Mouse (Mus musculus) E14TG2a.4 (cell line): ENCODE data around the gene Tas2r106.

ENCODE experiments used
- H3K27me3 ChIP-seq: 2 replicates; pipeline ENCODE4 v1.6.1; 2014; ENCODE audit warnings: low read length, control low read depth; ENCODE audit not compliant: insufficient read depth
- H3K36me3 ChIP-seq: 2 replicates; pipeline ENCODE4 v1.6.1; 2014; ENCODE audit warnings: low read length, control low read depth; ENCODE audit not compliant: insufficient read depth
- H3K4me1 ChIP-seq: replicated peaks from 2 replicates; pipeline ENCODE4 v1.6.1; 2014; ENCODE audit warnings: low read depth, low read length, control low read depth
- H3K4me3 ChIP-seq: replicated peaks from 2 replicates; pipeline ENCODE4 v1.5.1; 2014; ENCODE audit warnings: mild to moderate bottlenecking, low read length
- H3K9me3 ChIP-seq: 2 replicates; pipeline ENCODE4 v1.6.1; 2014; ENCODE audit warnings: low read length, control low read depth
- CTCF ChIP-seq: conservative IDR thresholded peaks from 2 replicates; pipeline ENCODE4 v1.5.1; 2014; ENCODE audit warnings: low read length
- NANOG ChIP-seq: IDR thresholded peaks from 2 replicates; pipeline ENCODE4 v1.6.1; 2014; ENCODE audit warnings: borderline replicate concordance, low read length, mixed read lengths
- POU5F1 ChIP-seq: IDR thresholded peaks from 2 replicates; pipeline ENCODE4 v1.6.1; 2014; ENCODE audit warnings: low read length, borderline replicate concordance

Gene Tas2r106

DNA sequence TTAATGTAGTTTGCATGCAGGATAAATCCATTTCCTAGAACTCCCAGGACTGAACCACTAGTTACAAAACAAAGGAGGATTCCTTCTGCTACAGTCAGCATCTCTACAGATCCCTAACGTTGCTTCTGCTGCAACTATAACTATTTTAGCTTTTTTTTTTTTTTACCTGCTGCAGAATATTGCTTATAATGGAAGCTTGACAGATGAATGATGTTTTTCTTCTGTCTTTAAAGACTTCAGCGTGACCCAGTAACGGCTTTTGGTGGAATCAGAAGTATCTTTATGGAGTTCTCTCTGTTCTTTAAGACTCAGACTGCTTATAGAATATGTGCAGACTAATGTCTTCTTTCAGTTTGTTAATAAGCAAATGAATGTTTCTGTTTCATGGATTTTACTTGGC is at the start of gene Tas2r106:
TSS of gene Tas2r106 (minus strand) at position 101 of the 400 bp plus-strand sequence.
- no peak within 1 kb of the TSS for H3K4me3 ChIP-seq
- H3K27me3 ChIP-seq = no peaks in the 10 kb centered on the region
- H3K9me3 ChIP-seq = no peaks in the 10 kb centered on the region
- no peak for TF ChIP-seq CTCF
- TF ChIP-seq NANOG = no peak
- TF ChIP-seq POU5F1 = no peak
- H3K36me3 ChIP-seq = no peaks in the 10 kb centered on the region
- no peaks in the 10 kb centered on the region for H3K4me1 ChIP-seq

DNA sequence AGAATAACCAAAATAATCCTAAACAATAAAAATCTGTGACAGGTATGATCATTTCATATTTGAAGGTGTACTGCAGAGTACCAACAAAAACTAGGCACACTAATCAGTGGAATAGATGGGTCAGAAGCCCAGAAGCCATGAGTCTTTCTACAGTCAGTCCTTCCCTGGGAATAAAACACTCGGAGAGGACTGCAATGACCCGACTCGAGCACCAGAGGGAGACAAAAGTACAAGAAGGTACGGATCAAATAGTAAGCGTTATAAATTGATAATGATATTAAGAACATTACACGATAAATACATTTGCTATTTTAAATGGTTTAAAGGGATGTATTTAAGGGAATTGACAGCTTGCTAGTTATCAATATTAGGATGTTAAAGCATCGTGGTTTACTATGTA is 34.1 kb upstream of the Tas2r106 start:
- Histone ChIP-seq H3K27me3 (no peaks in the 10 kb centered on the region), H3K9me3 (peaks cover 10% of the 10 kb centered on the region), H3K4me1 (no peaks in the 10 kb centered on the region), H3K4me3 (no peak overlapping the region), H3K36me3 (no peaks in the 10 kb centered on the region)
- no peak for TF ChIP-seq POU5F1
- TF ChIP-seq CTCF = peak; percentile 80

DNA sequence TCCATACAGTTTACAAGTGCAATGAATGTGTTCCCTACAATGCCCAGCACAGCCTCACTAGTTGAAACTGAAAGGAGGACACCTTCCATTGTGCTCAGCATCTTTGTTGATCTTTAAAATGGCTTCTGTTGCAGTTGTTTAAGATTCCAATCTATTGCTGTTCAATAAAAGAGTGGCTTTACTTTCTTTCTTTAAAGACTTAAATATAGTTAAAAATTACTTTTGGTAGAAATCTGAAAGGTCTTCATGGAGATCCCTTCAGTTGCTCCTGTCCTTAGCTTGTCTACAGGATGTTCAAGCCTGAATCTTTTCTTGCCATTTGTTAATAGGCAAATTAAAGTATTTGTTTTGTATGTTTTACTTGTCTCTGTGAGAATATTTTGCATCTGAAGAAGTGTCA is 11.3 kb upstream of the Tas2r106 start, which contains the start of gene Tas2r114:
TSS of gene Tas2r114 (minus strand) at position 101 of the 400 bp plus-strand sequence.
- H3K9me3 ChIP-seq = no peaks in the 10 kb centered on the region
- no peak within 1 kb of the TSS for H3K4me3 ChIP-seq
- no peaks in the 10 kb centered on the region for H3K36me3 ChIP-seq
- TF ChIP-seq CTCF = no peak
- TF ChIP-seq NANOG = no peak
- TF ChIP-seq POU5F1 = no peak
- no peaks in the 10 kb centered on the region for H3K27me3 ChIP-seq
- H3K4me1 ChIP-seq = no peaks in the 10 kb centered on the region

DNA sequence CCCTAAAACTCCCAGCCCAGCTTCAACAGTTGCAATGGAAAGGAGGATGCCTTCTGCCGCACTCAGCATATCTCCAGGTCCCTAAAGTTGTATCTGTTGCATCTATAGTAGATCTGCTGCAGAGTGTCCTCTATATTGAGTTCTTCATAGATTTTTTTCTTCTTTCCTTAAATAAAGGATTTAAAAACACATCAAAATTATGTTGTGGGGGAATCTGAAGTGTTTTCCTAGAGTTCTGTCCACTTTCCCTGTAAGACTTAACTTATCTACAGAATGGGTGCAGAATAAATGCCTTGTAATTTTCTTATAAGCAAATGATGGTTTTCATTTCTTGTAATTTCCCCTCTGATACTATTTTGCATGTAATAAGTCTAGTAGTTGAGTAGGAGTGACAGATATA is 8.7 kb upstream of the Tas2r106 start, which contains the start of gene Tas2r105:
TSS of gene Tas2r105 (minus strand) at position 101 of the 400 bp plus-strand sequence.
- no peak within 1 kb of the TSS for H3K4me3 ChIP-seq
- TF ChIP-seq POU5F1 (no peak), NANOG (no peak), CTCF (no peak)
- no peaks in the 10 kb centered on the region for H3K36me3 ChIP-seq
- H3K27me3 ChIP-seq = no peaks in the 10 kb centered on the region
- no peaks in the 10 kb centered on the region for H3K4me1 ChIP-seq
- no peaks in the 10 kb centered on the region for H3K9me3 ChIP-seq

DNA sequence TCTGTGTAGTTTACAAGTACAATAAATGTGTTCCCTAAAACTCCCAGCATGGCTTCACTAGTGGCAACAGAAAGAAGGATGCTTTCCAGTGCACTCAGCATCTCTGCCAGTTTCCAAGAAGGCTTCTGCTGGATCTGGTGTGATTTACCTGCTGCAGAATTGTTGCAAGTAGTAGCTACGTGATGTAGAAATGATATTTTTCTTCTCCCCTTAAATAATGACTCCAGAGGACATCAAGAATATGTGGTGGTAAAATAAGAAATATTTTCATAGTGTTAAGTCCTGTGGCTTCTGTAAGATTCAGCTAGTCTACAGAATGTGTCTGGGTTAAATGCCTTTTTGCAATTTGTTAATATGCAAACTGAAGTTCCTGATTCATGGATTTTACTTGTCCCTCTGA is 7.0 kb upstream of the Tas2r106 start, which contains the start of gene Tas2r104:
TSS of gene Tas2r104 (minus strand) at position 101 of the 400 bp plus-strand sequence.
- H3K27me3 ChIP-seq = no peaks in the 10 kb centered on the region
- no peaks in the 10 kb centered on the region for H3K4me1 ChIP-seq
- H3K9me3 ChIP-seq = no peaks in the 10 kb centered on the region
- TF ChIP-seq CTCF = no peak
- TF ChIP-seq NANOG = no peak
- TF ChIP-seq POU5F1 = no peak
- no peaks in the 10 kb centered on the region for H3K36me3 ChIP-seq
- no peak within 1 kb of the TSS for H3K4me3 ChIP-seq

DNA sequence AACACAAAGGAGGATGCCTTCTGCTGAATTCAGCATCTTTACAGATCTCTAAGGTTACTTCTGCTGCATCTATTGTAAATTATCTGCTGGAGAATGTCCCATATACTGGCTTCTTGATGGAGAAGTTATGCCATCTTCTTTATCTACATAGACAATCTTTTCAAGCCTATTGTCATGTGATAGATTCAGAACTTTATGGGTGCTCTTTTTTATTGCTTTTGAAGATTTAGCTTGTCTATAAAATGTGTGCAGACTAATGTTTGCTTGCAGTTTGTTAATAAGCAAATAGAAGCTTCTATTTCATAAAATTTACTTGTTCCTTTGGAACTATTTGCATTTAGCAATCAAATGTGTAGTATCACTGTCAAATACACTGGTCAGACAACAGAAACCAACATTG is 18.6 kb downstream of the Tas2r106 start, which contains the start of gene Tas2r107:
TSS of gene Tas2r107 (minus strand) at position 101 of the 400 bp plus-strand sequence.
- Histone ChIP-seq H3K4me1 (no peaks in the 10 kb centered on the region), H3K36me3 (no peaks in the 10 kb centered on the region), H3K9me3 (no peaks in the 10 kb centered on the region), H3K27me3 (no peaks in the 10 kb centered on the region), H3K4me3 (no peak within 1 kb of the TSS)
- no peak for TF ChIP-seq NANOG
- no peak for TF ChIP-seq POU5F1
- no peak for TF ChIP-seq CTCF

DNA sequence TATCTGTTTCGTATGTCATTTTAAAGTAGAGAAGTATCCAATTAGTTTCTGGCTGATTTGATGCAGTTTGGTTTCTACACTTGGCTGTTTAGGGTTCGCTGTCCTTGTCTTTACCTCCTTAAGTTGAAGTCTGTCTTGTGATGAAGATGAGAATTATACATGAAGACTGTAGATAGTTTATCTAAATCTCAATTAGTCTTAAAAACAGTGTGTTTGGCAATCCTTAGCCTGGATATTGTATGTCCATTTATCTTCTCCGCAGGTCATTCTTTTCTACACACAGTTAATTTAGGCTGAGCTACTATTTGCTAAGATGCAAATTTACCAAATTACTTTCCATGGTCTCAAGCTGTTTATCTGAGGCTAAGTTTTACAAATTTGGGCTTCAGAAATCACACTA is 47.9 kb downstream of the Tas2r106 start, which contains the start of gene Tas2r130:
TSS of gene Tas2r130 (minus strand) at position 101 of the 400 bp plus-strand sequence.
- H3K9me3 ChIP-seq = peaks cover 15% of the 10 kb centered on the region
- H3K4me1 ChIP-seq = no peaks in the 10 kb centered on the region
- no peak for TF ChIP-seq NANOG
- TF ChIP-seq POU5F1 = no peak
- TF ChIP-seq CTCF = no peak
- H3K36me3 ChIP-seq = no peaks in the 10 kb centered on the region
- H3K27me3 ChIP-seq = no peaks in the 10 kb centered on the region
- no peak within 1 kb of the TSS for H3K4me3 ChIP-seq
